Mouse (Mus musculus) ovary, adult 10 weeks (tissue): Measurements from ENCODE around the gene Vmn1r5. TPM values are rescaled to one million over a fixed set of nuclear protein-coding genes. Genes with fewer than 3 reads are reported as not detected.

Experiments used
- polyA plus RNA-seq: library from polyadenylated mRNA; stranded (reverse); fragments of 350-450 nt; fragmentation: Illumina TruSeq; extraction: RNeasy Lipid Tissue Mini Kit (QIAGEN cat#74804); gene quantifications from one replicate; pipeline ENCODE4 v1.2.3, GENCODE M21; 2014

The Vmn1r5 gene
- polyA plus RNA-seq, result not detected

GRCm38 (mm10) chr6:56969973-56970372 lies at the start of gene Vmn1r5:
Gene Vmn1r5, plus strand, starts transcription at chr6:56970273.

GRCm38 (mm10) chr6:56923726-56924707 lies 46.1 kb upstream of the Vmn1r5 start, which contains the start of the genes Nt5c3 and Vmn1r4:
Gene Nt5c3, minus strand, starts transcription at chr6:56923932.
Gene Vmn1r4, plus strand, starts transcription at chr6:56924015.

GRCm38 (mm10) chr6:56996943-56997342 lies 26.9 kb downstream of the Vmn1r5 start, which contains the start of gene Vmn1r6:
Gene Vmn1r6, plus strand, starts transcription at chr6:56997243.

GRCm38 (mm10) chr6:57025224-57025623 lies 55.2 kb downstream of the Vmn1r5 start, which contains the start of gene Vmn1r7:
Gene Vmn1r7, minus strand, starts transcription at chr6:57025324.

GRCm38 (mm10) chr6:57031984-57032383 lies 61.9 kb downstream of the Vmn1r5 start, which contains the start of gene Vmn1r8:
Gene Vmn1r8, plus strand, starts transcription at chr6:57032284.

Other genes starting within 250 kb of the Vmn1r5 start
- gene Kbtbd2, start 172.5 kb upstream of the Vmn1r5 start, polyA plus RNA-seq, result 76.9 TPM
- gene Fkbp9, start 138.2 kb upstream of the Vmn1r5 start, polyA plus RNA-seq, result 132 TPM
- gene Nt5c3, start 46.3 kb upstream of the Vmn1r5 start, polyA plus RNA-seq, result 128 TPM
- 0.46 TPM for gene Vmn1r4, start 46.3 kb upstream of the Vmn1r5 start, polyA plus RNA-seq
- not detected for gene Vmn1r6, start 27.0 kb downstream of the Vmn1r5 start, polyA plus RNA-seq
- not detected for gene Vmn1r7, start 55.1 kb downstream of the Vmn1r5 start, polyA plus RNA-seq
- not detected for gene Vmn1r8, start 62.0 kb downstream of the Vmn1r5 start, polyA plus RNA-seq
- not detected for gene Vmn1r9, start 96.5 kb downstream of the Vmn1r5 start, polyA plus RNA-seq
- not detected for gene Vmn1r10, start 139.2 kb downstream of the Vmn1r5 start, polyA plus RNA-seq
- gene Vmn1r11, start 163.2 kb downstream of the Vmn1r5 start, polyA plus RNA-seq, result not detected
- not detected for gene Vmn1r12, start 186.6 kb downstream of the Vmn1r5 start, polyA plus RNA-seq
- not detected for gene Vmn1r13, start 233.0 kb downstream of the Vmn1r5 start, polyA plus RNA-seq